Mouse (Mus musculus) MEL (cell line): ENCODE measurements around the gene Rfx7.

Experiments
- EP300 ChIP-seq, 2 experiments: IDR thresholded peaks; 2 replicates each; pipeline ENCODE4 v1.6.1; 2011; ENCODE audit warnings: improper control_type of control experiment in 2 of 2, low read length in 2 of 2, low read depth in 1 of 2, mild to moderate bottlenecking in 1 of 2
- GATA1 ChIP-seq: IDR thresholded peaks from 2 replicates; pipeline ENCODE4 v1.6.1; 2011; ENCODE audit warnings: low read depth, low read length, improper control_type of control experiment
- MYB ChIP-seq: IDR thresholded peaks from 2 replicates; pipeline ENCODE4 v1.6.1; 2011; ENCODE audit warnings: mild to moderate bottlenecking, low read depth, low read length, improper control_type of control experiment
- POLR2AphosphoS2 ChIP-seq: IDR thresholded peaks from 2 replicates; pipeline ENCODE4 v1.6.1; 2011; ENCODE audit warnings: low read length, improper control_type of control experiment
- RAD21 ChIP-seq: IDR thresholded peaks from 2 replicates; pipeline ENCODE4 v1.6.1; 2011; ENCODE audit warnings: mild to moderate bottlenecking, low read depth, low read length, improper control_type of control experiment
- USF1 ChIP-seq: IDR thresholded peaks from 2 replicates; pipeline ENCODE4 v1.6.1; 2014; ENCODE audit warnings: low read depth, mild to moderate bottlenecking, inconsistent platforms, low read length, improper control_type of control experiment, moderate library complexity
- ZC3H11A ChIP-seq: IDR thresholded peaks from 2 replicates; pipeline ENCODE4 v1.6.1; 2012; ENCODE audit warnings: low read depth, mild to moderate bottlenecking, inconsistent platforms, low read length, improper control_type of control experiment
- ZMIZ1 ChIP-seq: IDR thresholded peaks from 2 replicates; pipeline ENCODE4 v1.6.1; 2012; ENCODE audit warnings: low read depth, mild to moderate bottlenecking, inconsistent platforms, low read length, improper control_type of control experiment, moderate library complexity

DNA sequence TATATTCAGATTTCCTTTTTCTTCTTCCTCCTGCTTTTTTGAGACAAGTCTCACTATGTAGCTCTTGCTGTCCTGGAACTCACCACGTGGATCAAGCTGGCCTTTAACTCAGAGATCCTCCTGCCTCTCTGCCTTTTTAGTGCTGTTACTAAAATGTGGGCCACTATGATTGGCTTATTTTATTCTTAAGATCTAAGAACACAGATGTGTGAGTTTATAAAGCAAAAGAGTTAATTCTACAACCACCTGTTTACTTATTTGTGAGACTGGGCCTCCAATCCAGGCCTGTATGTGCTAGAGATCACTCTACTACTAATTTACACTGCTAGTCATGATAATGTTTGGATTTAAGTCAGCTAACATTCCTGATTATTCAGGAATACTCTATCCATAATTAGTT lies 128.9 kb downstream of the Rfx7 start:
- TF ChIP-seq ZMIZ1 (no peak), EP300 (IDR thresholded peaks at IDR 0.05; ENCODE audit: low read depth in 1 of 2, low read length in 2 of 2) (no peak), GATA1 (no peak), POLR2AphosphoS2 (no peak), USF1 (no peak), RAD21 (no peak), MYB (no peak), ZC3H11A (no peak)
